Mouse (Mus musculus): ENCODE measurements around the gene Tmpo.

Tmpo gene

GRCm38 (mm10) chr10:91102799-91103590 lies 78.1 kb downstream of the Tmpo start:
- no peak for DNase-seq

- no peak for DNase-seq
Measured at GRCm38 (mm10) chr10:91101936-91102335, 79.2 kb downstream of the Tmpo start.

- no peak for DNase-seq
Measured at GRCm38 (mm10) chr10:91100101-91100500, 81.0 kb downstream of the Tmpo start.

GRCm38 (mm10) chr10:91098056-91098455 lies 83.1 kb downstream of the Tmpo start:
- DNase-seq: no peak
